Mouse (Mus musculus) embryonic facial prominence, embryonic 13.5 days (tissue): ENCODE results near the gene Cdc42bpa. TPM values are rescaled to one million over a fixed set of nuclear protein-coding genes. Genes with fewer than 3 reads are reported as not detected.
A peak's percentile ranks its signal among the peaks of the same experiment; 100 is the strongest.

ENCODE experiments used
- ATAC-seq: fragments of 200-750 bp; cut with Nextera tagmentation; 2 replicates; pipeline ENCODE4 v1.8.0; 2017; ENCODE audit warnings: low read depth; ENCODE audit not compliant: insufficient number of reproducible peaks, insufficient read depth, low FRiP score, low TSS enrichment
- H3K27ac ChIP-seq: fragments of 300-500 bp; sonication (generic); 2 replicates; pipeline ENCODE4 v1.5.1; 2015; ENCODE audit warnings: moderate library complexity, mild to moderate bottlenecking, inconsistent platforms
- H3K27me3 ChIP-seq: fragments of 300-500 bp; sonication (generic); 2 replicates; pipeline ENCODE4 v1.6.1; 2015; ENCODE audit warnings: mild to moderate bottlenecking, inconsistent platforms
- H3K36me3 ChIP-seq: fragments of 300-500 bp; sonication (generic); 2 replicates; pipeline ENCODE4 v1.6.1; 2015; ENCODE audit warnings: mild to moderate bottlenecking, inconsistent platforms
- H3K4me1 ChIP-seq: fragments of 300-500 bp; sonication (generic); 2 replicates; pipeline ENCODE4 v1.6.1; 2015; ENCODE audit warnings: inconsistent platforms
- H3K4me2 ChIP-seq: fragments of 300-500 bp; sonication (generic); 2 replicates; pipeline ENCODE4 v1.6.1; 2015; ENCODE audit warnings: moderate library complexity, mild to moderate bottlenecking, inconsistent platforms
- H3K4me3 ChIP-seq: fragments of 300-500 bp; sonication (generic); 2 replicates; pipeline ENCODE4 v1.5.1; 2015; ENCODE audit warnings: mild to moderate bottlenecking, inconsistent platforms
- H3K9ac ChIP-seq: fragments of 300-500 bp; sonication (generic); 2 replicates; pipeline ENCODE4 v1.6.1; 2015; ENCODE audit warnings: mild to moderate bottlenecking, inconsistent platforms
- H3K9me3 ChIP-seq: fragments of 300-500 bp; sonication (generic); 2 replicates; pipeline ENCODE4 v1.6.1; 2016; ENCODE audit warnings: inconsistent platforms
- WGBS: fragments of 180-500 bp; shearing (Covaris S2); methylation state at CpG from one replicate; pipeline ENCODE4 v1.1.7; 2015; ENCODE audit warnings: mixed read lengths; 5-methylcytosine and 5-hydroxymethylcytosine counted together
- polyA plus RNA-seq: library from polyadenylated mRNA; unstranded; fragments of >200 nt; fragmentation: Nextera tagmentation; extraction: Ambion mirVana; gene quantifications from 2 replicates; pipeline ENCODE4 v1.2.1, GENCODE M21; 2015

Gene Cdc42bpa
- polyA plus RNA-seq, 1 experiment from 2014 or later, result 21.1 TPM

- Histone ChIP-seq H3K9me3 (no peaks in the 10 kb centered on the region), H3K9ac (no peak overlapping the region), H3K27me3 (no peaks in the 10 kb centered on the region), H3K4me1 (no peaks in the 10 kb centered on the region), H3K4me3 (no peak overlapping the region), H3K4me2 (no peak overlapping the region), H3K36me3 (no peaks in the 10 kb centered on the region), H3K27ac (no peak overlapping the region)
- WGBS, result 22% methylated on average over 4 of the region's 4 CpGs
- peak; percentile 78; the same call in 1 of the 2 replicates for ATAC-seq
Observed at GRCm38 (mm10) chr1:180215044-180215443, 254.8 kb downstream of the Cdc42bpa start.

Other genes starting within 250 kb of the Cdc42bpa start
- gene Kif28, start 215.2 kb upstream of the Cdc42bpa start, polyA plus RNA-seq, result not detected in 2 replicates
- 0.32 TPM in 1 of 2 replicates, not detected in the other for gene Gm10518, start 157.1 kb upstream of the Cdc42bpa start, polyA plus RNA-seq
- 29.1 and 30.1 TPM in 2 replicates for gene Ahctf1, start 156.8 kb upstream of the Cdc42bpa start, polyA plus RNA-seq
- 4.1 and 5.3 TPM in 2 replicates for gene Coq8a, start 239.1 kb downstream of the Cdc42bpa start, polyA plus RNA-seq